Mouse (Mus musculus): ENCODE data around the gene Gkn3. TPM values are rescaled to one million over a fixed set of nuclear protein-coding genes. Genes with fewer than 3 reads are reported as not detected.

Gene Gkn3
- not detected in 2 replicates for polyA plus RNA-seq (2015; fragmentation: Nextera tagmentation; extraction: Ambion mirVana)

GRCm38 (mm10) chr6:87388877-87389276 lies at the start of gene Gkn3:
Gkn3 (minus strand) TSS chr6:87388935.
- 63% methylated on average over 7 of the region's 7 CpGs for WGBS
- no peak for ATAC-seq

DNA sequence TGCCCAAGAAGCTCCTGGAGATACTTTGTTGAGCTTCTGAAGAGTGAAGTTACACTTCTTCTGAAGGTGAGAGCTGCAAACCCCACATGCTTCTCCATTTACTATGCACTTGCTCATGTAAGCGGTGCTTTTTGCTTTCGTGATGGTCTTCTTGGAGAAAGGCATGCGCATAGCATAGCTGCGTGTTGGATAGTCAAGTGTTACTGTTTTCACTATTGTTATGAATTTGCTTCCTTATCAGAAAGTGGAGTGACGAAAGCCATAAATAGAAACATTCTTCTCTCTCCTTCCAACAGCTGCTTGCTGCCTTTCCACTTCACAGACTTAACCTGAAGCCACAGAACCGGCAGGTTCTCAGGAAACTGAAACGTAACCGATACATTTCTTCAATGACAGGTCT lies 48.0 kb upstream of the Gkn3 start:
- WGBS: 93% methylated on average over 8 of the region's 8 CpGs
- ATAC-seq: no peak
- 0 out of 2 replicates have a peak, but pooled peaks cover 3% of the 10 kb centered on the region for H3K4me1 ChIP-seq
- no peaks in the 10 kb centered on the region for H3K36me3 ChIP-seq (ENCODE audit: poor library complexity, severe bottlenecking)
- no peaks in the 10 kb centered on the region for H3K27me3 ChIP-seq
- no peak overlapping the region for H3K9ac ChIP-seq
- no peak overlapping the region for H3K4me2 ChIP-seq
- no peaks in the 10 kb centered on the region for H3K9me3 ChIP-seq (replicated peaks)
- H3K27ac ChIP-seq: no peak overlapping the region
- no peak overlapping the region for H3K4me3 ChIP-seq

More at GRCm38 (mm10) chr6:87388877-87389276, at the start of gene Gkn3:
- Histone ChIP-seq H3K36me3 (ENCODE audit: poor library complexity, severe bottlenecking) (no peaks in the 10 kb centered on the region), H3K27ac (no peak within 1 kb of the TSS), H3K4me1 (peaks cover 10% of the 10 kb centered on the region), H3K9ac (no peak within 1 kb of the TSS), H3K9me3 (replicated peaks) (no peaks in the 10 kb centered on the region), H3K4me2 (no peak within 1 kb of the TSS), H3K4me3 (no peak within 1 kb of the TSS), H3K27me3 (peaks cover 11% of the 10 kb centered on the region; the same call in 1 of the 2 replicates)

DNA sequence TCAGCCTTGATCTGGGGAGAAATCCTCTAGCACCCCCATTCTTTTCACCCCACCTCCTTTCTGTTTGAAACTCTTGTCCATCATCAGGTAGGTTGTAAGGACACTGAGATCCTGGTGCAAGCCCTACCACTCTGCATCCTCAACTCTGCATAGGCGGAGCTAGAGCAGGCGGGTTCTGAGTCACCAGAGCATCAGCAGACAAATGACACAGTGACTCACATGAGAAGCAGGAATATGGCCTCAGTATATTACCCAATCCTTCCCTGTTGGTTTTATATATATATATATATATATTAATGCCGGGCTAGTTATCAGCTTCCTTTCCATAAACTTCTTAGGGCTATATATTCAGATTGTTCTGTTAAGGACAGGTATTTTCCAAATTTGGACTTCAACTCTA lies 47.1 kb upstream of the Gkn3 start:
- Histone ChIP-seq H3K4me2 (no peak overlapping the region), H3K27ac (no peak overlapping the region), H3K4me3 (no peak overlapping the region), H3K27me3 (no peaks in the 10 kb centered on the region), H3K4me1 (0 out of 2 replicates have a peak, but pooled peaks cover 3% of the 10 kb centered on the region), H3K36me3 (ENCODE audit: poor library complexity, severe bottlenecking) (no peaks in the 10 kb centered on the region), H3K9ac (no peak overlapping the region), H3K9me3 (replicated peaks) (no peaks in the 10 kb centered on the region)
- ATAC-seq: no peak
- WGBS: 94% methylated on average over 3 of the region's 3 CpGs

GRCm38 (mm10) chr6:87428487-87429044 lies 39.8 kb upstream of the Gkn3 start, which contains the start of gene Bmp10:
Bmp10 (plus strand) TSS chr6:87428994.
- 70% methylated on average over 7 of the region's 7 CpGs for WGBS
- Histone ChIP-seq H3K4me2 (no peak within 1 kb of the TSS), H3K4me1 (no peaks in the 10 kb centered on the region), H3K27me3 (no peaks in the 10 kb centered on the region), H3K4me3 (no peak within 1 kb of the TSS), H3K27ac (no peak within 1 kb of the TSS), H3K9me3 (replicated peaks) (no peaks in the 10 kb centered on the region), H3K9ac (no peak within 1 kb of the TSS), H3K36me3 (ENCODE audit: poor library complexity, severe bottlenecking) (no peaks in the 10 kb centered on the region)
- ATAC-seq: no peak

DNA sequence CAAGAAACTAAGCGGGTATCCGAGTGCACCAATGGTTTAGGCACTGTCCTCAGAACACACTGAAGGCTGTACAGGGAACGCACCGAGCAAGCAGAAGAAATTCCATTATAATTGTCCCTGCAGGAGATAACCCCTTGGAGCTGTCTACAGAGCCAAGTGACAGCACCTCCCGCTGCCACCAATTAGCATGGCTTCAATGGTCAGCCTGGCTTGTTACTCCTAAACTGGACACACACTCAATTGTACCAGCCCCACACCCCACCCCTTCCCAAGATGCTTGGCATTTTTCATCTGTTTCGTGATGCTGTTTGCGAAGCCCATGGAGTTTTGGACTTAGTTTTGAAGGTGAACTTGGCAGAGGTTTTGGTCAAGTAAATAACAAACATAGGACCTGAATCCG lies 38.9 kb upstream of the Gkn3 start:
- Histone ChIP-seq H3K27me3 (no peaks in the 10 kb centered on the region), H3K27ac (no peak overlapping the region), H3K4me1 (no peaks in the 10 kb centered on the region), H3K9me3 (replicated peaks) (no peaks in the 10 kb centered on the region), H3K4me2 (no peak overlapping the region), H3K36me3 (ENCODE audit: poor library complexity, severe bottlenecking) (no peaks in the 10 kb centered on the region), H3K9ac (no peak overlapping the region), H3K4me3 (no peak overlapping the region)
- 30% methylated on average over 8 of the region's 8 CpGs for WGBS
- ATAC-seq: no peak

GRCm38 (mm10) chr6:87426954-87427353 lies 38.2 kb upstream of the Gkn3 start:
- Histone ChIP-seq H3K4me3 (no peak overlapping the region), H3K9me3 (replicated peaks) (no peaks in the 10 kb centered on the region), H3K27ac (no peak overlapping the region), H3K27me3 (no peaks in the 10 kb centered on the region), H3K4me2 (no peak overlapping the region), H3K4me1 (no peaks in the 10 kb centered on the region), H3K36me3 (ENCODE audit: poor library complexity, severe bottlenecking) (no peaks in the 10 kb centered on the region), H3K9ac (no peak overlapping the region)
- no peak for ATAC-seq
- 86% methylated on average over 5 of the region's 5 CpGs for WGBS

DNA sequence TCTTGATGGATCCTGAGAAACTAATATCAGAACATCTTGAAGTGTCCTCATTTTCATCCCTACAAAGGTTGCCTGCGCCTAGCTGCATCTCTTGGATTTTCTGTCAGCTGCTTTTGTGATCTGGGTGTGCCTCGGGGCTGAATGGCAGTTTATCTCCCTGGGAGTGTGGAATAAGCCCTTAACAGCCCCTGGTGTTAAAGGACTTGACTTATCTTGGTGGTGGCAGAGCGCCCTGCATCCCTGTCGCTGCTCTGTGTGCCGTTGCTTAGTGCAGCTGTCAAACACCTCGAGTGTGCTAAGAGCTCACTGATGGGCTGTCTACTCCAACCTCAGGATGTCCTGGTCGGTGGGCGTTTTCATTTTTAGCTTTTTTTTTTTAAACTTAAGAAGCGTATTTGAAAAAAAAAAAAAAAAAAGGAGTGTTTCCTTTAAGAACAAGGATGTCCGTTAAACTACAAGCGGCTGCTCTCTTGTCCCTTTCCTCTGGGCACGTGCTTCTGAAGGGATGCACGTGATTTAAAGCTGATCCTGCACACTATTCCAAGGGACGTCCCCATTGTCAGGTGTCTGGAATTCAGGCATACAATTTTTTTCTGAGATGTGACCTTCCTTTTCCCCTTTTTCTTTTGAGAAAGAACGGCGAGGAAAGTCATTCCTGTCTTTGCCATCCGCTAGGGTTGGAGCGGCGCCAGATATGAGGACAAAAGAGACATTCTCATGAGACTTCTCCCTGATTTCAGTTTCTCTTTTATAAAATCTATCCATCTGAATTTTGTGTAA lies 35.5 kb upstream of the Gkn3 start:
- H3K9ac ChIP-seq: no peak overlapping the region
- no peaks in the 10 kb centered on the region for H3K4me1 ChIP-seq
- no peaks in the 10 kb centered on the region for H3K36me3 ChIP-seq (ENCODE audit: poor library complexity, severe bottlenecking)
- peak overlapping the region; percentile 32 for H3K4me2 ChIP-seq
- H3K27me3 ChIP-seq: no peaks in the 10 kb centered on the region
- WGBS: 59% methylated on average over 19 of the region's 19 CpGs
- no peak overlapping the region for H3K4me3 ChIP-seq
- H3K27ac ChIP-seq: no peak overlapping the region
- ATAC-seq: no peak
- H3K9me3 ChIP-seq (replicated peaks): no peaks in the 10 kb centered on the region

DNA sequence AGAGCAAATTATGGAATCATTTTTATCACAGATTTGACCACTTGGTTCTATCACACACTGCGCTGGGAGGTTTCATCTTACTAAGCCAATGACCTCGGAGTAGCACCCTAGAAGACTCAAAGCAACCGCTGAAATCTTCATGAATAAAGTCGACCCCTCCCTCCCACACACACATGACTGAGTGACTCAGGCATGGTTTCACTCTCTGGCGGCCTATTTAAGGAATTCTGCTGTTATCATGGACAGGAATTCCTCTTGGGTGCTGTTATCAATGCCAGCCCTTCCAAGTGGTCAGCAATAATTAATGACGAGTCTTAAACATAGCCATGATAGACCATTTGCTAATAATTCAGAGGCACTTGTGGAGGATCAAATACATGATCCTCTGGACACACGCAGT lies 33.6 kb upstream of the Gkn3 start:
- Histone ChIP-seq H3K27me3 (no peaks in the 10 kb centered on the region), H3K4me3 (no peak overlapping the region), H3K9me3 (replicated peaks) (no peaks in the 10 kb centered on the region), H3K4me2 (no peak overlapping the region), H3K36me3 (ENCODE audit: poor library complexity, severe bottlenecking) (no peaks in the 10 kb centered on the region), H3K9ac (no peak overlapping the region), H3K27ac (no peak overlapping the region), H3K4me1 (no peaks in the 10 kb centered on the region)
- no peak for ATAC-seq
- WGBS: 90% methylated on average over 7 of the region's 7 CpGs

- H3K27ac ChIP-seq: no peak overlapping the region
- H3K9ac ChIP-seq: no peak overlapping the region
- 23% methylated on average over 3 of the region's 3 CpGs for WGBS
- no peaks in the 10 kb centered on the region for H3K9me3 ChIP-seq (replicated peaks)
- no peaks in the 10 kb centered on the region for H3K36me3 ChIP-seq (ENCODE audit: poor library complexity, severe bottlenecking)
- no peaks in the 10 kb centered on the region for H3K27me3 ChIP-seq
- H3K4me2 ChIP-seq: no peak overlapping the region
- H3K4me1 ChIP-seq: no peaks in the 10 kb centered on the region
- no peak for ATAC-seq
- H3K4me3 ChIP-seq: no peak overlapping the region
These were observed 23.3 kb upstream of the Gkn3 start for GRCm38 (mm10) chr6:87412011-87412410.

DNA sequence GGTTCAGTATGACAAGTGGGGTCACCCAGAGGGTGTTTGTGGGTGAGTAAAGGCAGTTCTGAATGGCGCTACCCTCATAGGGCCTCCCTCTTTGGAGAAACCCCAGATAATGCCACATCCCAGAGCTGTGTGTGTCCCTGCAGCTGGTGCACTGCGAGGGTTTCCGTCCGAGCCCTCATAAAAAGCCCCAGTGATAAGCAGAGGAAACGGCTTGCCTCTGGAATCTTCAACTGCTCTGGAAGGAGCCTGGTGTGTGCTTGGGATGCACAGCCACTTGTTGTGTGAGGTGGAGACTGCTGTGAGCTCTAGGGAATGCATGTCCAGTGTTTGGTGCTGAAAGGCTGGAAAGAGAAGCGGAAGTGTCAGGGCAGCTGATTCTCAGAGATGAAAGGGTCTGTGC lies 12.7 kb upstream of the Gkn3 start:
- no peak overlapping the region for H3K4me3 ChIP-seq
- H3K36me3 ChIP-seq (ENCODE audit: poor library complexity, severe bottlenecking): no peaks in the 10 kb centered on the region
- H3K9me3 ChIP-seq (replicated peaks): no peaks in the 10 kb centered on the region
- H3K9ac ChIP-seq: no peak overlapping the region
- 86% methylated on average over 6 of the region's 6 CpGs for WGBS
- no peak overlapping the region for H3K4me2 ChIP-seq
- H3K4me1 ChIP-seq: no peaks in the 10 kb centered on the region
- no peak for ATAC-seq
- H3K27me3 ChIP-seq: no peaks in the 10 kb centered on the region
- H3K27ac ChIP-seq: no peak overlapping the region

GRCm38 (mm10) chr6:87399886-87400566 lies 11.3 kb upstream of the Gkn3 start:
- 73% methylated on average over 4 of the region's 4 CpGs for WGBS

GRCm38 (mm10) chr6:87399137-87399536 lies 10.4 kb upstream of the Gkn3 start:
- Histone ChIP-seq H3K27ac (no peak overlapping the region), H3K4me3 (no peak overlapping the region), H3K4me2 (no peak overlapping the region), H3K36me3 (ENCODE audit: poor library complexity, severe bottlenecking) (no peaks in the 10 kb centered on the region), H3K27me3 (no peaks in the 10 kb centered on the region), H3K9me3 (replicated peaks) (no peaks in the 10 kb centered on the region), H3K9ac (no peak overlapping the region), H3K4me1 (no peaks in the 10 kb centered on the region)
- 2% methylated on average over 5 of the region's 5 CpGs for WGBS
- no peak for ATAC-seq

More at GRCm38 (mm10) chr6:87399886-87400566, 11.3 kb upstream of the Gkn3 start:
- Histone ChIP-seq H3K9ac (no peak overlapping the region), H3K4me3 (no peak overlapping the region), H3K4me2 (no peak overlapping the region), H3K27me3 (no peaks in the 10 kb centered on the region), H3K27ac (no peak overlapping the region), H3K9me3 (replicated peaks) (no peaks in the 10 kb centered on the region), H3K36me3 (ENCODE audit: poor library complexity, severe bottlenecking) (no peaks in the 10 kb centered on the region), H3K4me1 (no peaks in the 10 kb centered on the region)
- ATAC-seq: no peak
